Mouse (Mus musculus) limb, embryonic 14.5 days (tissue): ENCODE measurements around the gene Kif1a. TPM values are rescaled to one million over a fixed set of nuclear protein-coding genes. Genes with fewer than 3 reads are reported as not detected.

Experiments used
- ATAC-seq: fragments of 200-750 bp; cut with Nextera tagmentation; 2 replicates; pipeline ENCODE4 v1.8.0; 2017; ENCODE audit warnings: low read depth, moderate number of reproducible peaks, moderate TSS enrichment; ENCODE audit not compliant: low FRiP score
- DNase-seq: peaks from one replicate; pipeline ENCODE4 v3.0.0-alpha.2; 2015; ENCODE audit warnings: low spot score
- H3K27ac ChIP-seq: fragments of 300-500 bp; sonication (generic); replicated peaks from 2 replicates; pipeline ENCODE4 v1.5.1; 2014; ENCODE audit warnings: low read depth, mild to moderate bottlenecking, low read length, moderate library complexity, mixed read lengths
- H3K27me3 ChIP-seq: fragments of 300-500 bp; sonication (generic); 2 replicates; pipeline ENCODE4 v1.6.1; 2014; ENCODE audit warnings: low read length, mixed read lengths; ENCODE audit not compliant: control insufficient read depth, insufficient read depth
- H3K36me3 ChIP-seq: fragments of 300-500 bp; sonication (generic); 2 replicates; pipeline ENCODE4 v1.6.1; 2014; ENCODE audit warnings: mild to moderate bottlenecking, low read length, moderate library complexity, mixed read lengths; ENCODE audit not compliant: control insufficient read depth, insufficient read depth
- H3K4me1 ChIP-seq: fragments of 300-500 bp; sonication (generic); 2 replicates; pipeline ENCODE4 v1.6.1; 2014; ENCODE audit warnings: antibody characterized with exemption, low read length, mixed read lengths; ENCODE audit not compliant: control insufficient read depth, insufficient read depth
- H3K4me2 ChIP-seq: fragments of 300-500 bp; sonication (generic); replicated peaks from 2 replicates; pipeline ENCODE4 v1.6.1; 2014; ENCODE audit warnings: low read depth, mild to moderate bottlenecking, low read length, moderate library complexity; ENCODE audit not compliant: severe bottlenecking
- H3K4me3 ChIP-seq: fragments of 300-500 bp; sonication (generic); replicated peaks from 2 replicates; pipeline ENCODE4 v1.5.1; 2014; ENCODE audit warnings: low read length
- H3K9ac ChIP-seq: fragments of 300-500 bp; sonication (generic); 2 replicates; pipeline ENCODE4 v1.6.1; 2014; ENCODE audit warnings: mild to moderate bottlenecking, low read depth, low read length, moderate library complexity; ENCODE audit not compliant: severe bottlenecking
- H3K9me3 ChIP-seq: fragments of 300-500 bp; sonication (generic); 2 replicates; pipeline ENCODE4 v1.6.1; 2016; ENCODE audit warnings: low read length; ENCODE audit not compliant: control insufficient read depth
- POLR2A ChIP-seq: fragments of 200-500 bp; IDR thresholded peaks from 2 replicates; pipeline ENCODE4 v1.8.0; 2012; ENCODE audit warnings: inconsistent platforms, mild to moderate bottlenecking, moderate library complexity, borderline replicate concordance; ENCODE audit not compliant: insufficient read depth, insufficient read length; ENCODE audit errors: extremely low read depth
- WGBS: fragments of 180-500 bp; shearing (Covaris S2); extraction: QIAGEN DNeasy Blood & Tissue Kit; methylation state at CpG from one replicate; pipeline ENCODE4 v1.1.7; 2014; 5-methylcytosine and 5-hydroxymethylcytosine counted together
- polyA plus RNA-seq, 2 experiments: library from polyadenylated mRNA; depleted of rRNA in 1 of 2; stranded (reverse) in 1 of 2; unstranded in 1 of 2; fragments of >200 nt; fragmentation: Nextera tagmentation in 1 of 2; extraction: Ambion mirVana in 1 of 2; gene quantifications; 2 replicates each; pipeline versions ENCODE4 v1.2.1 to v1.2.3; 2012 to 2014

Kif1a gene
- polyA plus RNA-seq, 2 experiments: 8.1 to 17.5 TPM

DNA sequence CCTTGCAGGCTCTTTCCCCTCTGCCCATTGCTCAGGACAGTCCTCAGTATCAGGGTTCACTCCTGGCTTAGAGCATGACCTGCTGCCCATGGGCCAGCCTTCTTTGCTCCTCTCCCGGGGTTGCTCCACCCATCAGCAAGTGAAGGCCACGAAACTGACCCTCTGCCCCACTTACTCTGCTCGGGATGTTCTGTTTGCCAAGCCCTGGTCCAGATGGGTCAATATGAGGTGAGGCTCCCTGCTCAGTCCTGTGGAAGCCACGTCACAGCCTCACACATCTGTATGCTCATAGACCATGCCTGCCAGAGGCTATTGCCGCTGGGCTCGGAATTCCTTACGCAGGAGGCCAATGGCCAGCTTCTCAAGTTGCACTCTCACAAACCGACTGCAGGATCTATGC lies 26.5 kb upstream of the Kif1a start:
- Histone ChIP-seq H3K9me3 (no peaks in the 10 kb centered on the region), H3K27me3 (no peaks in the 10 kb centered on the region), H3K4me1 (peaks cover 12% of the 10 kb centered on the region), H3K4me3 (no peak overlapping the region), H3K36me3 (no peaks in the 10 kb centered on the region), H3K4me2 (no peak overlapping the region), H3K27ac (no peak overlapping the region), H3K9ac (no peak overlapping the region)
- WGBS: 71% methylated on average over 8 of the region's 8 CpGs
- ATAC-seq (no peak), DNase-seq (no peak)
- no peak for TF ChIP-seq POLR2A

DNA sequence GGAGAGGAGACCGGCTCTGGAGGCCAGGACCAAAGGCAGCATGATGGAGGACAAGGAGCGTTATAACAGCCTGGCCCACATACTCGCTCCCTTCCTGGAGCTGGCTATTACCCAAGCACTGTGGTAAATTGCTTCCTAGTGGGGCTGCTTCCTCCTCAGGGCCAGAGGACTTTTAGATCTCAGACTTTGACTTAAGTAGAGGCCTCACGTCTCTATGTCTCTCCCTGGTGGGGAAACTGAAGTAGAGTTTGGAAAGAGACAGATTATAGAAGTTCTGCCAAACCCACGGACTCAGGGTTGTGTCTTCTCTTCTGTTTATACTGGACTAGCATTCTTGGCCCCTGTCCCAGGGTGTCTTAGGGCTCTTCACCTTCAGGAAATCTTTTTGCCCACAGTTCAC lies 23.5 kb upstream of the Kif1a start:
- TF ChIP-seq POLR2A: no peak
- no peak overlapping the region for H3K9ac ChIP-seq
- H3K4me2 ChIP-seq: no peak overlapping the region
- no peak overlapping the region for H3K4me3 ChIP-seq
- H3K36me3 ChIP-seq: no peaks in the 10 kb centered on the region
- H3K27me3 ChIP-seq: no peaks in the 10 kb centered on the region
- no peaks in the 10 kb centered on the region for H3K9me3 ChIP-seq
- ATAC-seq (no peak), DNase-seq (peak; percentile 29)
- 36% methylated on average over 5 of the region's 5 CpGs for WGBS
- H3K4me1 ChIP-seq: peaks cover 12% of the 10 kb centered on the region
- H3K27ac ChIP-seq: no peak overlapping the region

DNA sequence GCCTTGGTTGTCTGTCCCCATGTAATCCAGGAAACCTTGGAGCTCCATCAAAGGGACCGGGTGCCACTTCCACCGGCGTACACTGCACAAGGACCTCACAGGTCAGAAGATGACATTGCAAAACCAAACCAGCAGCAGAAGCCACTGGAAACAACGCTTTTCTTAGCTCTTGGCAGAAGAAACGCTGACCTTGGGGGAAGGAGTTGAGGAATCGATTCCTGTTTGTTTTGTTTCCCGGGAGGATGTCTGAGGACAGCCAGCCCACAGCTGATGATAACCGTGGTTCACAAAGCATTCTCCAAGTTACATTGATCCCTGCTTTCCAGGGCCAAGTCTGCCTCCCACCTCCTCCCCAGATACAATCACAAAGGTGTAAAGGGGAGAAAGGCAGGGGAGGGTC lies 22.3 kb upstream of the Kif1a start:
- ATAC-seq: no peak
- no peaks in the 10 kb centered on the region for H3K27me3 ChIP-seq
- H3K4me1 ChIP-seq: peaks cover 11% of the 10 kb centered on the region
- 82% methylated on average over 8 of the region's 8 CpGs for WGBS
- no peak overlapping the region for H3K4me2 ChIP-seq
- no peaks in the 10 kb centered on the region for H3K36me3 ChIP-seq
- H3K4me3 ChIP-seq: no peak overlapping the region
- no peak for DNase-seq
- H3K9ac ChIP-seq: no peak overlapping the region
- H3K27ac ChIP-seq: peak overlapping the region; percentile 45
- H3K9me3 ChIP-seq: no peaks in the 10 kb centered on the region
- no peak for TF ChIP-seq POLR2A

DNA sequence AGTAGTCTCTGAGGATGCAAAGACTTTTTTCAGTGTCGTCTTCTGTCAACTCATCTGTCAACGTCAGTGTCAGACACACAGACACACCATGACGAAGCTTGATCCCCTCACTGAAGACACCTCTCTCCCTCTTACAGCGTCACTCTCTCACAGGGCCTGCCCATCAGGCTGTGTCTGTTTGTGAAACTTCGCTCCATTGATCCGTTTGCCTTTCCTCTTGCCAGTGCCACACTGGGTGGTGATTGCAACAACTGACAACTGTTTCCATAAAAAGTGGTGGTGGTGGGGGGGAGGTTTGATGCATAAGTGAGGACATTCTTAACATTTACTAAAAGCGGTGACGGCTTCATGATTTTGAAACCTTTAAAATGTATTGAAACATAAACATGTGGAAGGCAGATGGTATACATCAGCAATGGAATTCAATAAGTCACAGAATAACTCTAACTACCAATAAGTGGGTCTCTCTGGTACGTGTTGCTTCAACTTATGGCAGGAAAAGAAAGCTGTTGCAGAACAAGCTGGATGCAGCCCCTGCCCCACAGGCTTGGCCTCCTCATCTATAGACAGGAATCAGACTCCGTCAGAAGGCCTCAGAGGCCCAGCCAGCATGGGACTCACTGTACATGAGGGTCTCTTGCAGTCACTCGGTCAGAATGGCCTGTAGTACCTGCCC lies 21.6 kb upstream of the Kif1a start:
- H3K27ac ChIP-seq: peak overlapping the region; percentile 45
- no peak overlapping the region for H3K4me3 ChIP-seq
- H3K4me1 ChIP-seq: peaks cover 8% of the 10 kb centered on the region
- H3K9me3 ChIP-seq: no peaks in the 10 kb centered on the region
- WGBS: 61% methylated on average over 11 of the region's 11 CpGs
- H3K36me3 ChIP-seq: no peaks in the 10 kb centered on the region
- no peaks in the 10 kb centered on the region for H3K27me3 ChIP-seq
- no peak overlapping the region for H3K4me2 ChIP-seq
- ATAC-seq (peak; percentile 65; the same call in 1 of the 2 replicates), DNase-seq (peak; percentile 67)
- H3K9ac ChIP-seq: no peak overlapping the region
- TF ChIP-seq POLR2A: no peak

DNA sequence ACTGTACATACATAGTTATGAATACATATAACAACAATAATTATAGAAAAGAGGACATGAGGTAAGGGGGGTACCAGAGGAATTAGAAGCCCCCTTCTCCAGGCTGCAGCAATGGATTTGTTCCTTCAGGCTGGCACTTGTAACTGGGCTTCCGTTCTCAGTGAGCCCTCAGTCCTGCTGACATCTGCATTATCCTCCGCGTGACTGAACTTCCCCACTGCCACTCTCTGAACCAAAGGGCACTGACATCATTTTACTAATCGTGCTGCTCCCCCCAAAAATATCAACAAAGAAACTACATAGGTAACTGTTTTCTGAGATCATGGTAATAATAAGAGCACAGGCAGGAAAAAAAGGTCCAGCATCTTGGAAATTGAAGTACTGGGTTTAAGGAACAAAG lies 17.1 kb upstream of the Kif1a start:
- 40% methylated on average over 4 of the region's 4 CpGs for WGBS
- no peak overlapping the region for H3K9ac ChIP-seq

More for the DNA sequence above, 17.1 kb upstream of the Kif1a start:
- Histone ChIP-seq H3K4me2 (no peak overlapping the region), H3K4me1 (peaks cover 6% of the 10 kb centered on the region), H3K9me3 (no peaks in the 10 kb centered on the region), H3K36me3 (no peaks in the 10 kb centered on the region), H3K27ac (no peak overlapping the region), H3K27me3 (no peaks in the 10 kb centered on the region), H3K4me3 (no peak overlapping the region)
- TF ChIP-seq POLR2A: no peak
- ATAC-seq (no peak), DNase-seq (no peak)
